Mouse (Mus musculus) cerebellum, adult 2 months (tissue): ENCODE data around the gene Aldh3b3. TPM values are rescaled to one million over a fixed set of nuclear protein-coding genes. Genes with fewer than 3 reads are reported as not detected.

Experiments used
- DNase-seq, 2 experiments: peaks; one replicate each; pipeline ENCODE4 v3.0.0; 2021
- H3K27ac ChIP-seq: fragments of 200-500 bp; 2 replicates; pipeline ENCODE4 v1.5.1; 2012; ENCODE audit warnings: low read length, control low read depth, inconsistent platforms; ENCODE audit not compliant: insufficient read depth
- H3K27me3 ChIP-seq: fragments of 200-500 bp; 2 replicates; pipeline ENCODE4 v1.6.1; 2012; ENCODE audit warnings: inconsistent platforms, mild to moderate bottlenecking, low read length, moderate library complexity; ENCODE audit not compliant: control insufficient read depth, insufficient read depth
- H3K4me1 ChIP-seq: fragments of 200-500 bp; 2 replicates; pipeline ENCODE4 v1.6.1; 2011; ENCODE audit warnings: low read length; ENCODE audit not compliant: control insufficient read depth, insufficient read depth
- H3K4me3 ChIP-seq: fragments of 200-500 bp; replicated peaks from 2 replicates; pipeline ENCODE3; 2011; ENCODE audit warnings: mild to moderate bottlenecking, low read depth, low read length, control low read depth; ENCODE audit not compliant: insufficient read depth
- CTCF ChIP-seq: fragments of 200-500 bp; IDR thresholded peaks from 2 replicates; pipeline ENCODE4 v1.5.1; 2011; ENCODE audit warnings: low read depth, mild to moderate bottlenecking, control low read depth, low read length, moderate library complexity, borderline replicate concordance; ENCODE audit not compliant: insufficient read depth
- POLR2A ChIP-seq: fragments of 200-500 bp; IDR thresholded peaks from 2 replicates; pipeline ENCODE4 v1.6.1; 2011; ENCODE audit warnings: low read length, control low read depth, borderline replicate concordance; ENCODE audit not compliant: insufficient read depth
- WGBS: fragments of 180-500 bp; shearing (Covaris S2); methylation state at CpG from one replicate; pipeline ENCODE4 v1.1.7; 2018; 5-methylcytosine and 5-hydroxymethylcytosine counted together
- polyA plus RNA-seq: library from polyadenylated mRNA; depleted of rRNA; stranded (reverse); fragments of >200 nt; gene quantifications from 2 replicates; pipeline ENCODE4 v1.2.3, GENCODE M21; 2012

Gene Aldh3b3
- polyA plus RNA-seq, 1 experiment = 0.11 TPM

DNA sequence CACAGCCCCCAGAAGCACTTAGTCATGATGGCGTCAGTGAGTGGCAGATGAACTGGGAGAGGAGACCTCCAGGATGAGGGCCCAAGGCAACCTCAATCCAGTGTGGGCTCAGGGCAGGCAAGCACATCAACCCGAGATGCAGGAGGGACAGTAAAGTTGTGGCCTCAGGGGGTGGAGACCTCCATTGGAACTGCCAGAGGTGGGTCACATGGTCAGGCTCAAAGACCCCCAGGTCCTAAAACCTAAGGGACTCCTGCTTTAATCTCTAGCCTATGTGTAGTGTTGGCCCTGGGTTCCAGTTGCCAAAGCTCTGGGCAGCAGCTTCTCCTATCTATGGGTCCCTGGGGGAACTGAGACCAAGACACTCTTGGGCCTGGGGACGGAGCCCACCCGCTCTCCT, 29.7 kb upstream of the Aldh3b3 start:
- Histone ChIP-seq H3K4me1 (peaks cover 29% of the 10 kb centered on the region), H3K27ac (no peak overlapping the region), H3K27me3 (no peaks in the 10 kb centered on the region), H3K4me3 (no peak overlapping the region)
- WGBS = 70% methylated on average over 4 of the region's 4 CpGs
- DNase-seq = no peak
- TF ChIP-seq POLR2A (no peak), CTCF (no peak)

- peak within 1 kb of the TSS; percentile 51 for H3K27ac ChIP-seq
- DNase-seq = peak; percentile 90 to 92
- H3K4me1 ChIP-seq = peaks cover 29% of the 10 kb centered on the region
- H3K4me3 ChIP-seq = no peak within 1 kb of the TSS
- no peaks in the 10 kb centered on the region for H3K27me3 ChIP-seq
- TF ChIP-seq CTCF (no peak), POLR2A (no peak)
- WGBS = 6% methylated on average over 12 of the region's 12 CpGs
These were observed 29.1 kb upstream of the Aldh3b3 start, which contains the start of gene Aldh3b1 for GRCm38 (mm10) chr19:3929211-3929941. TSS of gene Aldh3b1 (minus strand) at chr19:3929808.

GRCm38 (mm10) chr19:3930262-3931057, 28.0 kb upstream of the Aldh3b3 start:
- 68% methylated on average over 21 of the region's 21 CpGs for WGBS
- no peak for TF ChIP-seq CTCF
- TF ChIP-seq POLR2A = no peak
- Histone ChIP-seq H3K27me3 (no peaks in the 10 kb centered on the region), H3K27ac (peak overlapping the region; percentile 12; the same call in 1 of the 2 replicates), H3K4me3 (no peak overlapping the region), H3K4me1 (peaks cover 29% of the 10 kb centered on the region)
- DNase-seq = no peak

DNA sequence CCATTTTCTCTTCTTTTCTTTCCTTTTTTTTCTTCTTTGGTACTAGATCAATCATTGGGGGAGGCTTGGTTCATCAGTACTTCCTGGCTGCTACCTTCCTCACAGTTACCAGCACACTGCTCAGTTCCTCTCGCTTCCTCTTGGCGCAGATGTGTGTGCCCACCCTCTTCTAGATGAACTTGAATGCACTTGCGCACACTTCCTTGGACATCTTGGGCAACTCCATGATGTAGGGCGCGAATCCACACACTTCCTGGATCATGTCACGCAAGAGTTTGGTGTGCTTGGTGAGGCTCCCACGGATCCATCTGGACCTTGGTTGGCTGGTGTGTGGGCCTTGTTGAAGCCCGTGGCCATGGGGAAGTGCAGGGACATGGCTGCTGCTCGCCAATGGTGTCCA, 26.7 kb upstream of the Aldh3b3 start:
- Histone ChIP-seq H3K27ac (no peak overlapping the region), H3K4me3 (no peak overlapping the region), H3K4me1 (peaks cover 33% of the 10 kb centered on the region), H3K27me3 (no peaks in the 10 kb centered on the region)
- DNase-seq = no peak
- WGBS = 92% methylated on average over 9 of the region's 9 CpGs
- TF ChIP-seq CTCF = no peak
- TF ChIP-seq POLR2A = no peak

- no peak for DNase-seq
- H3K4me1 ChIP-seq = peaks cover 17% of the 10 kb centered on the region
- TF ChIP-seq CTCF = no peak
- H3K4me3 ChIP-seq = peak within 1 kb of the TSS; percentile 53
- no peak within 1 kb of the TSS for H3K27ac ChIP-seq
- 22% methylated on average over 41 of the region's 42 CpGs for WGBS
- H3K27me3 ChIP-seq = no peaks in the 10 kb centered on the region
These were observed 23.2 kb upstream of the Aldh3b3 start, which contains the start of gene Unc93b1 for GRCm38 (mm10) chr19:3935032-3935895. TSS of gene Unc93b1 (plus strand) at chr19:3935186.

DNA sequence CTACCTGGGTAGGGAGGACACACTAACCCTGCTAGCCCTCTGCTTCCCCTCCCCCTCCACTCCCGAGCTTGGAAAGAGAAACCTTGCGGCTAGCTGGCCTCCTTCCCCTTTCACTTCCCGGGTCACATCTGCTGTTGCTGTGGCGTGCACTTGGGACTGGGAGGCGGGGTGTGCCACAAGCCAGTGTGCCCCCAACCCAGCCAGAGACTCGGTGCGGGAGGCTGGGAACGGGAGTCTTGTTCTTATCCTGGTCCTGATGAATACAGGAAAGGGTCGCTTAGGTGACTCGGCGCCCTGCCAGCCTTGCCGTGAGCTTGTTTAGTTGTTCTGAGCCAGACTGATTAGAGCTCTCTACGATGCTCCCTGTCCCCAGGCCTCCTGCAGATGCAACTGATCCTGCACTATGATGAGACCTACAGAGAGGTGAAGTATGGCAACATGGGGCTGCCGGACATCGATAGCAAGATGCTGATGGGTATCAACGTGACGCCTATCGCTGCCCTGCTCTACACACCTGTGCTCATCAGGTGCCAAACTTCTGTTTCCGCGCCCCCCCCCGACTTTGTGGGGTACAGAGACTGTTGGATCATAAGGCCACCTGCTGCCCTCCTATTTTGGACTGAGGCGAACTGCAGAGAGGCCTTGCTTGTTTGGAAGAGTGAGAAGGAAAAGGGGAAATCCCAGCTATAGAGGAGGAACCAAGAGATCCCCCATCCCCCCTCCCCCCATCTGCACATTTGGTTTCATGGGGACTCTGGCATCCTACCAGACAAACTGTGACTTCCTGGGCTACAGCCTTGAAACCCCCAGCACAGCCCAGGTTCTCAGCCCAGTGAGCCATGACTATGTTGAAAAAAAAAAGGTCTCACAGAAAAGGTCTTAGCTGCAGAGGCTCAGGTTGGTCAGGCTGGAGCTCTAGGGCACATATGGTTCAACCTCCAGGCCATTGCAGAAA, 22.3 kb upstream of the Aldh3b3 start:
- no peak overlapping the region for H3K27ac ChIP-seq

More for the DNA sequence above, 22.3 kb upstream of the Aldh3b3 start:
- Histone ChIP-seq H3K4me3 (peak overlapping the region; percentile 53), H3K27me3 (no peaks in the 10 kb centered on the region), H3K4me1 (peaks cover 12% of the 10 kb centered on the region)
- TF ChIP-seq POLR2A (no peak), CTCF (no peak)
- peak; percentile 39 to 52 for DNase-seq
- 6% methylated on average over 22 of the region's 22 CpGs for WGBS
